Mouse (Mus musculus): ENCODE results near the gene Spata2.
A peak's percentile ranks its signal among the peaks of the same experiment; 100 is the strongest.

The Spata2 gene

DNA sequence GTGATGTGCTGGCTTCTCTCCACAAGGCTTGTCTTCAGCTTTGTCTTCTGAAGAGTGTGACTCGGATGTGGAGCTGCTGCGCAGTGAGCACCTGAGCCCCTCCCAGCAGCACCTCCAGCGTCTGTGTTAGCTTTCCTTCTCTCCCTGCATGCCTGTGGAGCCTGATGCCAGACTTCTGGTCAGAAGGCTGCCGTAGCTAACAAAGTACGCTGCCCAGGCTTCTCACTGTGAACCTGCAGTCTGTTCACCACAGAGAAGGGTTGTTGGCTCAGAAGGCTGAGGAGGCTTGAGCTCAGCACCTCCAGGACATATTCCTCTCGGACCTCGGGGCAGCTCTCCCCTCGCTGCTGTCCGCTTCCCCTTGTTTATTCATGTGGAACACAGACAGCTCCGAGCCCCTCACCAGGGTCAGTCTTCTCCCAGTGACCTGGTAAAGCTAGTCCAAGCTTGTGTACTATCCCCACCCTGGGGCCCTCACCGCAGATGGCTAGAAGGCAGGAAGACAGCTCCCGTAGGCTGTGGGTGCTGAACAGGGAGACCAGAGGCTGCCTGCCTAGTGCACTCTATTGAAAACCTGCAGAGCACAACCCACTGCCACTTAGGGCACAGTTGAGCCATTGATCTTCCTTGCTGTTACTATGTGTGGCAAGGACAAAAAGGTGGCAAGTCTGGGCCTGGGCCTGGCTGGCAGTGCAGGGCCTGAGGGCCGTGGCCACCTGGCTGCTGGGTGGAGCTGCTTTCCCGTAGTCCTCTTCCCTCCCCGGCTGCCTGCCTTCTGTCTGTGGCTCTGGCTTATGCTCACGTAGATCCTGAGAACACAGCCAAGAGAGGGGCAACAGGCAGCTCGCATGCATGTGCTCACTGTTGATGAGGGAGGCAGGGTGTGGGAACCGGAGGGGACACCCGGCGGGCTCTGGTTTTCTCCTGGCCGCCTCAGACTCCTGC lies 43.1 kb downstream of the Spata2 start:
- no peak for DNase-seq (ENCODE audit: low read depth, low spot score)

DNA sequence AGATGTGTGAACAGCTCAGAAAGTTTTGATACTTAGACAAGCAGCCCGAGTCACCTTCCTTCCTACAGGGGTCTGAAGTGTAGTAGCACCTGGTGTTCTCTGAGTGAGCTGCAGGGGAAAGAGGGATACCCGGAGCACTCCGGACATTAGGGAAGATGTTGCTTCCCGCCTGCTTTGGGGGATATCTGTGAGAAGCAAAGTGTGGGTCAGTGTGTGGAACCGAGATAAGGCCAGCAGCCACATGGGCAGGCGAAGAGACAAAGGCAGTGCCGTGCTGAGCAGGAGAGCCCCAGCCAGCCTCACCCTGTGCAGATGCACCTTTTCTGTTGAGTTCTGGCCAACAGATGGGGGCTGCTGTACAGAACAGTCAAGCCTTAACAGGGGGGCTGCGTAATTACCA lies 45.1 kb downstream of the Spata2 start:
- DNase-seq (ENCODE audit: low read depth, low spot score), result no peak

GRCm38 (mm10) chr2:167447207-167447606 lies 45.5 kb downstream of the Spata2 start:
- DNase-seq (ENCODE audit: low read depth, low spot score), result no peak

DNA sequence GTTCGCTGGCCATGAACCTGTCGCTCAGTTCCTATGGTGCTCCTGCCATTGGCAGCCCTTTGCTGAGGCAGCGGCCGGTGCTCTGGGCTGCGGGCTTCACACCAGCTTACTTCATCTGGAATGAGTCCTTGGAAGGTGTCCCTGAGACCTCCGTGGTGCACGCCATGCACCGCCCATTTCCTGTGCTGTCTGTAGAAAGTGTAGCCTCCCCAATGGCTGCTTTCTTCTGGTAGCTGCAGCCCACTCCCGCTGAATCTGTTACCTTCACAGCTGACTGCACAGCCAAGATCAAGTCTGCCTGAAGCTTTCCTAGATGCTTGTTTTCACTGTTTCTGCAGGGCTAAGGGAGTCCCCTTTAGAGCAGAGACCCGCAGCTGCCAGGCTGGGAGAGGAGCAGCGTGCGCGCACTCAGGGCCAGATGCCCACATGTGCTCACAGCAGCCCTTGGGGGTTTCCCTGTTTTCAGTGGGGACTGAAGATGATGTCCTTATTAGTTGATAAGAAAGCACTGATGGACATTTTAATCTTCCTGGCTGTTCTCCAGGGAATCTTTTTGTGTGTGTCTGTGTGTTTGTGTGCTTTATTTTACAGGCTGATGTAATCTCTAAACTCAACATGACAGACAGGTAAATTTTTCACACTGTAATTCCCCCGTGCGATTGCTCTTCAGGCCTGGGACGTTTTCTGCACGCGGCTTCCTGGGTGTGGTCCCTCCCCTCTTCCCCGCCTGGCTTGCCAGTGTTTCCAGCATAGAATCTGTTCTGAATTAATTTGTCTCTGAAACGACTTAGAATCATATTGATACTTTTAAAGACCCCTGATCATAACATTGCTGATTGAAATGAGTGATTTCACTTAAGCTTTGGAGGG lies 46.5 kb downstream of the Spata2 start:
- peak; percentile 23 for DNase-seq (ENCODE audit: low read depth, low spot score)

- DNase-seq (ENCODE audit: low read depth, low spot score), result no peak
Measured at GRCm38 (mm10) chr2:167443411-167444193, 49.1 kb downstream of the Spata2 start.

DNA sequence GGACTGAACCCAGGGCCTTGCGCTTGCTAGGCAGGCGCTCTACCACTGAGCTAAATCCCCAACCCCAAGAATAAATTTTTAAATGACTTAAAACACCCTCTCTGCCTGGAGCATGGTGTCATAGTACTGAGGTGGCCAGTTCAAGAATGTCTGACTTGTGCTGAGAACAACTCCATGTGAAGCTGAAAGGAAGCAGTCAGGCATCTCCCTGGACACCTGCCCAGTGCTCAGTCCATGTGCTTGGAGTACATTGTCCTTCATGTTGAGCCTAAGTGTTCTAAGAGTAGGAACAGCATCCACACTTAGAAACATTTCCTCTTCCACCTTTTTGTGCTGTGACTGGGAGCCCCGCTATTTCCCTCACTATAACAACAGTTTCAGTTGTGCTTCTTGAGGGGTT lies 53.3 kb downstream of the Spata2 start:
- no peak for DNase-seq (ENCODE audit: low read depth, low spot score)

DNA sequence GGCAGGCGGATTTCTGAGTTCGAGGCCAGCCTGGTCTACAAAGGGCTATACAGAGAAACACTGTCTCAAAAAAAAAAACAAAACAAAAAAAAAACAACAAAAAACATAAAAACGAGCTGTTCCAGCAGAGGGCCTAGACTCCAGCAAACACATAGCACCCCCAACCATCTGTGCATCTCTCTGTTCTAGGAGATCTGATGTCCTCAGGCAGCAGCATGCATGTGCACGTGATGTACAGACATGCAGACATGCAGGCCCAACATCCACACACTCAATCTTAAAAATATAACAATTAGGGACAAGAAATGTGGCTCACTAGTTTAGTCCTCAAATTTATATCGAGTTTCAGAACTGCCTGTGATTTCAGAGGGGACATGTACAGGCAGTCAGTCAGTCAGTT lies 56.3 kb downstream of the Spata2 start:
- DNase-seq (ENCODE audit: low read depth, low spot score), result no peak

DNA sequence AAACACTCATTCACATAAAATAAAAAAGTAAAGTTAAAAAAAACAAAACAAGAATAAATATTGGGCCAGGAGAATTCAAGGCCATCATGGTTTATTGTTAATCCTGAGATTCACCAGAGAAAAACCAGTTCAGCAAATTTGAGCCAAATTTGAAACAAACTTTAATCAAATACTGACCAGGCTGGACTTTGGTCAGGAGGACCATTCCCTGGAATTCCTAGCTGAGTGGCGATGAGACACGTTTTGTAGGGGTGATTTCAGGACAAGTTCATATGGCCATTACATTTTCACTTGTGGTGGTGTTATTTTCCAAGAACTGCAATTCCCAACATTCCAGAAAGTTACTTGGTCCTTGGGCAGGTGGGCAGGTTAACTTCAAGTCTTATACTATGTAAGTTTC lies 57.1 kb downstream of the Spata2 start:
- no peak for DNase-seq (ENCODE audit: low read depth, low spot score)

GRCm38 (mm10) chr2:167434570-167434969 lies 58.1 kb downstream of the Spata2 start:
- no peak for DNase-seq (ENCODE audit: low read depth, low spot score)

DNA sequence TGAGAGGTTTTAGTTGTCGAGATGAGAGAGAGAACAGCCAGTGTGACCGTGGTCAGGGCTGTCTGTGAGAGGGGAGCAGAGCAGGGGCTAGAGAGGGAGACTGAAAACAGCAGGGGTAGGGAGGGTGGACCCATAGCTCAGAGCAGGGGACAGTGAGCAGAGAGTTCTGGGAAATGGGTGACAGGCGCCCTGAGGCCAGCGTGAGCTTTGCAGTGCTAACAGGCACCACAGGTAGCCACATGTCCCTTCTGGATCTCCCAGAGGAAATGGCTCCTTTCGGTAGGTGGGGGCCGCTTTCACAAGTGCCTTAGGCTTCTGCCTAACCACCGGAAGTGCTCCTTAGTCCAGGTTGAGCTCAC lies 61.3 kb downstream of the Spata2 start:
- no peak for DNase-seq (ENCODE audit: low read depth, low spot score)

Measured in ES-CJ7 (cell line).